Mouse (Mus musculus): ENCODE data around the gene Igsf9. TPM values are rescaled to one million over a fixed set of nuclear protein-coding genes. Genes with fewer than 3 reads are reported as not detected.

Igsf9 gene
- polyA plus RNA-seq, 1 experiment from 2014 or later = 47.8 TPM

- ATAC-seq (ENCODE audit: low FRiP score) = no peak
- peak overlapping the region; percentile 49; the same call in 1 of the 2 replicates for H3K27ac ChIP-seq (ENCODE audit: low read depth, low read length)
These were observed 4.2 kb downstream of the Igsf9 start for GRCm38 (mm10) chr1:172485821-172486220.

GRCm38 (mm10) chr1:172486236-172486635 is 4.6 kb downstream of the Igsf9 start:
- peak overlapping the region; percentile 86 for H3K4me2 ChIP-seq (replicated peaks; ENCODE audit: low read depth, low read length)
- no peaks in the 10 kb centered on the region for H3K27me3 ChIP-seq (ENCODE audit: control insufficient read depth, insufficient read depth, low read length)
- H3K4me1 ChIP-seq (replicated peaks; ENCODE audit: control insufficient read depth, insufficient read depth, low read length) = peaks cover 22% of the 10 kb centered on the region
- H3K9me3 ChIP-seq (ENCODE audit: control insufficient read depth, low read length) = no peaks in the 10 kb centered on the region
- H3K27ac ChIP-seq (ENCODE audit: low read depth, low read length) = peak overlapping the region; percentile 49; the same call in 1 of the 2 replicates
- peak; percentile 15; the same call in 1 of the 2 replicates for ATAC-seq (ENCODE audit: low FRiP score)
- H3K9ac ChIP-seq (ENCODE audit: low read depth, low read length) = peak overlapping the region; percentile 40; the same call in 1 of the 2 replicates
- peak overlapping the region; percentile 15; the same call in 1 of the 2 replicates for H3K4me3 ChIP-seq (ENCODE audit: low read depth, low read length)
- WGBS = 19% methylated on average over 4 of the region's 4 CpGs
- no peaks in the 10 kb centered on the region for H3K36me3 ChIP-seq (ENCODE audit: control insufficient read depth, insufficient read depth, low read length)
- DNase-seq (ENCODE audit: low spot score) = peak; percentile 59

More at GRCm38 (mm10) chr1:172485821-172486220, 4.2 kb downstream of the Igsf9 start:
- Histone ChIP-seq H3K27me3 (ENCODE audit: control insufficient read depth, insufficient read depth, low read length) (0 out of 2 replicates have a peak, but pooled peaks cover under 1% of the 10 kb centered on the region), H3K36me3 (ENCODE audit: control insufficient read depth, insufficient read depth, low read length) (no peaks in the 10 kb centered on the region), H3K9ac (ENCODE audit: low read depth, low read length) (peak overlapping the region; percentile 40; the same call in 1 of the 2 replicates), H3K4me3 (ENCODE audit: low read depth, low read length) (peak overlapping the region; percentile 15; the same call in 1 of the 2 replicates), H3K4me2 (replicated peaks; ENCODE audit: low read depth, low read length) (peak overlapping the region; percentile 86), H3K4me1 (replicated peaks; ENCODE audit: control insufficient read depth, insufficient read depth, low read length) (peaks cover 22% of the 10 kb centered on the region), H3K9me3 (ENCODE audit: control insufficient read depth, low read length) (no peaks in the 10 kb centered on the region)
- no peak for DNase-seq (ENCODE audit: low spot score)
- 31% methylated on average over 6 of the region's 6 CpGs for WGBS

- H3K4me3 ChIP-seq (ENCODE audit: low read depth, low read length) = no peak overlapping the region
- no peak for ATAC-seq (ENCODE audit: low FRiP score)
- 52% methylated on average over 5 of the region's 5 CpGs for WGBS
These were observed 5.1 kb downstream of the Igsf9 start for GRCm38 (mm10) chr1:172486651-172487050.

GRCm38 (mm10) chr1:172487859-172488258 is 6.3 kb downstream of the Igsf9 start:
- no peak overlapping the region for H3K4me3 ChIP-seq (ENCODE audit: low read depth, low read length)
- ATAC-seq (ENCODE audit: low FRiP score) = no peak
- H3K27me3 ChIP-seq (ENCODE audit: control insufficient read depth, insufficient read depth, low read length) = no peaks in the 10 kb centered on the region
- DNase-seq (ENCODE audit: low spot score) = no peak
- WGBS = 84% methylated on average over 4 of the region's 4 CpGs
- no peak overlapping the region for H3K4me2 ChIP-seq (replicated peaks; ENCODE audit: low read depth, low read length)
- peaks cover 22% of the 10 kb centered on the region for H3K4me1 ChIP-seq (replicated peaks; ENCODE audit: control insufficient read depth, insufficient read depth, low read length)
- H3K36me3 ChIP-seq (ENCODE audit: control insufficient read depth, insufficient read depth, low read length) = 0 out of 2 replicates have a peak, but pooled peaks cover 5% of the 10 kb centered on the region
- H3K27ac ChIP-seq (ENCODE audit: low read depth, low read length) = no peak overlapping the region
- H3K9ac ChIP-seq (ENCODE audit: low read depth, low read length) = no peak overlapping the region
- no peaks in the 10 kb centered on the region for H3K9me3 ChIP-seq (ENCODE audit: control insufficient read depth, low read length)

More at GRCm38 (mm10) chr1:172486651-172487050, 5.1 kb downstream of the Igsf9 start:
- no peaks in the 10 kb centered on the region for H3K9me3 ChIP-seq (ENCODE audit: control insufficient read depth, low read length)
- 0 out of 2 replicates have a peak overlapping the region, but pooled peaks have one; percentile 49 for H3K27ac ChIP-seq (ENCODE audit: low read depth, low read length)
- H3K9ac ChIP-seq (ENCODE audit: low read depth, low read length) = no peak overlapping the region
- peaks cover 22% of the 10 kb centered on the region for H3K4me1 ChIP-seq (replicated peaks; ENCODE audit: control insufficient read depth, insufficient read depth, low read length)
- no peaks in the 10 kb centered on the region for H3K27me3 ChIP-seq (ENCODE audit: control insufficient read depth, insufficient read depth, low read length)
- H3K36me3 ChIP-seq (ENCODE audit: control insufficient read depth, insufficient read depth, low read length) = 0 out of 2 replicates have a peak, but pooled peaks cover 2% of the 10 kb centered on the region
- DNase-seq (ENCODE audit: low spot score) = no peak
- H3K4me2 ChIP-seq (replicated peaks; ENCODE audit: low read depth, low read length) = peak overlapping the region; percentile 86

GRCm38 (mm10) chr1:172488831-172489230 is 7.2 kb downstream of the Igsf9 start:
- Histone ChIP-seq H3K9me3 (ENCODE audit: control insufficient read depth, low read length) (no peaks in the 10 kb centered on the region), H3K27ac (ENCODE audit: low read depth, low read length) (no peak overlapping the region), H3K4me1 (replicated peaks; ENCODE audit: control insufficient read depth, insufficient read depth, low read length) (peaks cover 18% of the 10 kb centered on the region), H3K27me3 (ENCODE audit: control insufficient read depth, insufficient read depth, low read length) (no peaks in the 10 kb centered on the region), H3K9ac (ENCODE audit: low read depth, low read length) (no peak overlapping the region), H3K4me3 (ENCODE audit: low read depth, low read length) (no peak overlapping the region), H3K36me3 (ENCODE audit: control insufficient read depth, insufficient read depth, low read length) (0 out of 2 replicates have a peak, but pooled peaks cover 5% of the 10 kb centered on the region), H3K4me2 (replicated peaks; ENCODE audit: low read depth, low read length) (no peak overlapping the region)
- DNase-seq (ENCODE audit: low spot score) (no peak), ATAC-seq (ENCODE audit: low FRiP score) (no peak)
- WGBS = 87% methylated on average over 7 of the region's 7 CpGs

- no peak overlapping the region for H3K9ac ChIP-seq (ENCODE audit: low read depth, low read length)
These were observed 8.1 kb downstream of the Igsf9 start for GRCm38 (mm10) chr1:172489585-172490250.

GRCm38 (mm10) chr1:172490261-172490661 is 8.7 kb downstream of the Igsf9 start:
- 11% methylated on average over 10 of the region's 10 CpGs for WGBS
- H3K36me3 ChIP-seq (ENCODE audit: control insufficient read depth, insufficient read depth, low read length) = peaks cover 8% of the 10 kb centered on the region; the same call in 1 of the 2 replicates
- H3K4me2 ChIP-seq (replicated peaks; ENCODE audit: low read depth, low read length) = no peak overlapping the region
- H3K9me3 ChIP-seq (ENCODE audit: control insufficient read depth, low read length) = no peaks in the 10 kb centered on the region
- peaks cover 16% of the 10 kb centered on the region for H3K4me1 ChIP-seq (replicated peaks; ENCODE audit: control insufficient read depth, insufficient read depth, low read length)
- H3K9ac ChIP-seq (ENCODE audit: low read depth, low read length) = no peak overlapping the region
- H3K4me3 ChIP-seq (ENCODE audit: low read depth, low read length) = no peak overlapping the region
- DNase-seq (ENCODE audit: low spot score) (peak; percentile 94), ATAC-seq (ENCODE audit: low FRiP score) (peak; percentile 37)
- H3K27me3 ChIP-seq (ENCODE audit: control insufficient read depth, insufficient read depth, low read length) = no peaks in the 10 kb centered on the region
- no peak overlapping the region for H3K27ac ChIP-seq (ENCODE audit: low read depth, low read length)

More at GRCm38 (mm10) chr1:172489585-172490250, 8.1 kb downstream of the Igsf9 start:
- Histone ChIP-seq H3K4me2 (replicated peaks; ENCODE audit: low read depth, low read length) (no peak overlapping the region), H3K36me3 (ENCODE audit: control insufficient read depth, insufficient read depth, low read length) (0 out of 2 replicates have a peak, but pooled peaks cover 8% of the 10 kb centered on the region), H3K27ac (ENCODE audit: low read depth, low read length) (no peak overlapping the region), H3K4me1 (replicated peaks; ENCODE audit: control insufficient read depth, insufficient read depth, low read length) (peaks cover 16% of the 10 kb centered on the region), H3K4me3 (ENCODE audit: low read depth, low read length) (no peak overlapping the region), H3K9me3 (ENCODE audit: control insufficient read depth, low read length) (no peaks in the 10 kb centered on the region), H3K27me3 (ENCODE audit: control insufficient read depth, insufficient read depth, low read length) (no peaks in the 10 kb centered on the region)
- DNase-seq (ENCODE audit: low spot score) (no peak), ATAC-seq (ENCODE audit: low FRiP score) (peak; percentile 30)
- WGBS = 60% methylated on average over 12 of the region's 12 CpGs

GRCm38 (mm10) chr1:172492047-172492446 is 10.5 kb downstream of the Igsf9 start:
- no peaks in the 10 kb centered on the region; the same call in 1 of the 2 replicates for H3K27me3 ChIP-seq (ENCODE audit: control insufficient read depth, insufficient read depth, low read length)
- ATAC-seq (ENCODE audit: low FRiP score) (no peak), DNase-seq (ENCODE audit: low spot score) (no peak)
- peaks cover under 1% of the 10 kb centered on the region; the same call in 1 of the 2 replicates for H3K4me1 ChIP-seq (replicated peaks; ENCODE audit: control insufficient read depth, insufficient read depth, low read length)
- H3K9me3 ChIP-seq (ENCODE audit: control insufficient read depth, low read length) = no peaks in the 10 kb centered on the region
- no peak overlapping the region for H3K9ac ChIP-seq (ENCODE audit: low read depth, low read length)
- H3K4me2 ChIP-seq (replicated peaks; ENCODE audit: low read depth, low read length) = no peak overlapping the region
- H3K36me3 ChIP-seq (ENCODE audit: control insufficient read depth, insufficient read depth, low read length) = peaks cover 17% of the 10 kb centered on the region; the same call in 1 of the 2 replicates
- 85% methylated on average over 8 of the region's 8 CpGs for WGBS
- no peak overlapping the region for H3K4me3 ChIP-seq (ENCODE audit: low read depth, low read length)
- H3K27ac ChIP-seq (ENCODE audit: low read depth, low read length) = no peak overlapping the region

All from hindbrain, embryonic 11.5 days (tissue).